Mouse (Mus musculus): ENCODE measurements around the gene Nfib. TPM values are rescaled to one million over a fixed set of nuclear protein-coding genes. Genes with fewer than 3 reads are reported as not detected.

Gene Nfib
- polyA plus RNA-seq, 1 experiment from 2014 or later, result 86.8 TPM

DNA sequence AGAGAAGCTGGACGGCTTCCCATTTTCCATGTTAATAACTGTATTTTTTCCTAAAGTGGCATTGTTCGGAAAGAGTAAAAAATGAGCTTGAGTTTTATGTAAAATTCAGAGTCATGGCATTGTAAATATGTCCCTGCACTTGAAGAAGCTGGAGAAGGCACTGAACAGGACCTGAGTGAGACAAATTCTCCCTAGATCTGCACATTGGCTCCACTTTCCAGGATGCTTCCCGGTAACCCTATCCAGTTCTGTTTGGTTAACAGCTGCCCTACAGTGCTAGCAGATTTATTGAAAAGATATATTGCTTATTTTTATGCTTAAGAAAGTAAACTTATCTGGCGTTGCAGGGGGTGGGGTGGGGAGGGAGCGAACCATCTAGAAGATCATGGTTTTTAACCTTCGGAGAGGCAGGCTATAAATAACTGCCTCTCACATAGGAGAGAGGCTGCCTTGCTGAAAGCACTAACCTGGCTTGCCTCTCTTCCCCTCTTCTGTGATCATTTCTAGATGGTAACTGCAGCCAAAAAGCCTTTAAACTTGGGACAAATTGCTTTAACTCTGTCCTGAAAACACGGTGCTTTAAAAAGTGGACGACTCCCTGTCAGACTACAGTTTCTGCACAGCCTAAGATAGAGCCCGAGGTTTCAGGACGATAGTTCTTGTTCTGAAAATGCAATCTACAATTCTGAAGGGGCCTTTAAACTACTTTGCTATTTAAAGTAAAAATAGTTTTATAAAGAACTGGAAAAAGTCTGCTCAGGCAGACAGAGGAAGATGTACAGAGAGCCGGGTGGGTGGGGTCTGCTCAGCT is 394.4 kb downstream of the Nfib start:
- Histone ChIP-seq H3K4me3 (no peak overlapping the region), H3K9me3 (no peaks in the 10 kb centered on the region), H3K9ac (no peak overlapping the region), H3K36me3 (peaks cover 28% of the 10 kb centered on the region), H3K4me2 (replicated peaks) (no peak overlapping the region), H3K27ac (peak overlapping the region; percentile 64; the same call in 1 of the 2 replicates), H3K27me3 (no peaks in the 10 kb centered on the region), H3K4me1 (peaks cover 18% of the 10 kb centered on the region)
- ATAC-seq (ENCODE audit: insufficient number of reproducible peaks, insufficient read depth, low FRiP score, low TSS enrichment), result no peak
- 61% methylated on average over 11 of the region's 11 CpGs for WGBS

DNA sequence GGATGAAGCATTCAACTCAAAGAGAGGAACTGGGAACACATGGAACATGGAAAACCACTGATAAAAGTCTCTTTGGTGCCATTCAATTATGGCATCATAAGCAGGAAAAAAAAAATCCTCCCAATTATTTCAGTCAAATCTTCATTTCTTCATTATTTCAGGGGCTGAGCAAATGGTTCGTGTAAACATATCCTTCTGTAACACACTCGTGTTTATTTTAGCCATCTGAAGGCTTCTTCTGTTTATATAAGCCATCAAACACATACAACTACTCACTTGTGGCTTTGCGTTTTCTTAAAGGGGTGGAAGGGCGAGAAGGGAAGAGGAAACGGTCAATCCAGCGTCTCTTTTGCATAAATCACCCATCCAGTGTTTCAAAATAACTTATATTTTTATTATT is 399.5 kb downstream of the Nfib start:
- Histone ChIP-seq H3K4me3 (no peak overlapping the region), H3K27ac (peak overlapping the region; percentile 94), H3K36me3 (peaks cover 18% of the 10 kb centered on the region), H3K4me1 (peaks cover 44% of the 10 kb centered on the region), H3K4me2 (replicated peaks) (no peak overlapping the region), H3K9me3 (no peaks in the 10 kb centered on the region), H3K9ac (no peak overlapping the region), H3K27me3 (no peaks in the 10 kb centered on the region)
- no peak for ATAC-seq (ENCODE audit: insufficient number of reproducible peaks, insufficient read depth, low FRiP score, low TSS enrichment)
- 27% methylated on average over 6 of the region's 6 CpGs for WGBS

DNA sequence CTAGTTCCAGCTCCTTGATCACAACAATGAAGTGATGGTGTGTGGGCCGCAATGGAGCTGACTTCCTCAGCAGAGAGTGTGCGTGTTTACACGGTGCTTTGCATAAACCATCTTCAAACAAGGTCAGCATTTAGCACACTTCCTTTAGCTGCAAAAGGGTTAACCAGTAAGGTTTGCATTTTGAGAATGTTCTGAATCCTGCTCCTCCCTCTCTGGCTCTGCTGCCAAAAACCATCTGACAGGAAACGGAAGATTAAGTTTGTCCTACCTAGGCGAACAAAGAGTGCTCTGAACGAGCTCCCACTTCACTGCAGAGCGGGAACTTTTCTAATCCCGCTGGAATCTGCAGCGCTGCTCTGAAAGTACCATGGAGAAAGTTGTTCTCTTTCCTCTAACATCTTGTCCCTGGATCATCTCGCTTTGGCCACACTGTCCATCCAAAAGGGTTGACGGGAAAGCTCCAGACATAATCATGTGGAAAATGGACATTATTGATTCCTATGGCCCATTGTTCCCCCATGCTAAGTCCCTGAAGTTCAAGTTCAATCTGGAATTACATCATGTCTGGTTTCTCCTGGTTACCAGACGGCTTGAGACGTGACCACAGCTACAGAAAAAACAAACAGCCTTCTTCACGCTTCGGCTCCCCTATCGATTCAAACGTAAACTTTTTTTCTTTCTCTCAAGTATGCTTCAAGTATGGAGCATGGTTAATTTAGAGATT is 401.2 kb downstream of the Nfib start:
- Histone ChIP-seq H3K9ac (no peak overlapping the region), H3K9me3 (no peaks in the 10 kb centered on the region), H3K4me2 (replicated peaks) (peak overlapping the region; percentile 32), H3K4me1 (peaks cover 50% of the 10 kb centered on the region), H3K27ac (peak overlapping the region; percentile 94), H3K27me3 (no peaks in the 10 kb centered on the region), H3K4me3 (no peak overlapping the region), H3K36me3 (peaks cover 18% of the 10 kb centered on the region)
- WGBS, result 5% methylated on average over 17 of the region's 17 CpGs
- peak; percentile 72; the same call in 1 of the 2 replicates for ATAC-seq (ENCODE audit: insufficient number of reproducible peaks, insufficient read depth, low FRiP score, low TSS enrichment)

DNA sequence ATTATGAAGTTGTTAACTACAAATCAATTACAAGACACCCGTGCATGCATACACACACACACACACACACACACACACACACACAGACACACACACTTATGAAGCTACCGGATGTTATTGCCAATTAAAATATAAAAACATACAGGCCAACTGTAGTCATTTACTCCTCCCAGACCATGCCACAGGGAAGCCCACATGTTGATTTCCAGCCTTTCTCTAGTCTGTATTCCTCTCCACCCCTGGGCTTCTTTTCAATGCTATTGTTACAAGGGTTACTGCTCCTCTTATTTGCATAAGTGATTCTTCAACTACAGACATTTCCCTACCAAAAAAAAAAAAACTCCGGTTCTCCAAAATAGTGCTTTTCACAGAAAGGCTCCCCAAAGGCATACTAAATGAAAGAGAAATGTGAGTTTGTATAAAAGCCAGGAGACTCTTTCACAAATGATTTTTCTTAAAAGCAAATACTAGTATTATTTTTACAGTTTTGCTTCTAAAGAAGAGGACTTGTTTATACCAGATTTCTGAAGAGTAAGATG is 402.1 kb downstream of the Nfib start:
- Histone ChIP-seq H3K4me3 (no peak overlapping the region), H3K9ac (no peak overlapping the region), H3K4me2 (replicated peaks) (no peak overlapping the region), H3K27ac (peak overlapping the region; percentile 94), H3K4me1 (peaks cover 50% of the 10 kb centered on the region), H3K36me3 (peaks cover 13% of the 10 kb centered on the region), H3K9me3 (no peaks in the 10 kb centered on the region), H3K27me3 (no peaks in the 10 kb centered on the region)
- 64% methylated on average over 3 of the region's 3 CpGs for WGBS
- ATAC-seq (ENCODE audit: insufficient number of reproducible peaks, insufficient read depth, low FRiP score, low TSS enrichment), result no peak

DNA sequence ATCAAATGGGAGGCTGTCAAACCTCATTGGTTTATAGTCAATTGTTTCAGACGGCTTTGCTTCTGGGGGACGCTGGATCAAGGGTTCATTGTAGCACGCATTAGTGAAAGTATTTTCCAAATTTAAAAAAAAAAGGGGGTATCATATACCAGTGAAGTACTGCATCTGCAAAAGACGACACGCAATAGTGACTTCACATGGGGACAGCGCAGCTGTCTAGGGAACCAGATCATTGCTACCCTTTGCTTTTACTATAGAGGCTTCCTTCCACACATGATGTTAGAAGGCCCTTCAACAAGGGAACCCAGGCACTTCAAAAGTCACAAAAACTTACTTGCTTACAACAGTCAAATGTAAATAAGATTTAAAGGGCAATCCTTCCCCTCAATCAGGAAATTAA is 402.6 kb downstream of the Nfib start:
- Histone ChIP-seq H3K9ac (no peak overlapping the region), H3K36me3 (peaks cover 8% of the 10 kb centered on the region), H3K9me3 (no peaks in the 10 kb centered on the region), H3K27me3 (no peaks in the 10 kb centered on the region), H3K27ac (peak overlapping the region; percentile 94), H3K4me2 (replicated peaks) (no peak overlapping the region), H3K4me1 (peaks cover 50% of the 10 kb centered on the region), H3K4me3 (no peak overlapping the region)
- WGBS, result 61% methylated on average over 6 of the region's 6 CpGs
- no peak for ATAC-seq (ENCODE audit: insufficient number of reproducible peaks, insufficient read depth, low FRiP score, low TSS enrichment)

DNA sequence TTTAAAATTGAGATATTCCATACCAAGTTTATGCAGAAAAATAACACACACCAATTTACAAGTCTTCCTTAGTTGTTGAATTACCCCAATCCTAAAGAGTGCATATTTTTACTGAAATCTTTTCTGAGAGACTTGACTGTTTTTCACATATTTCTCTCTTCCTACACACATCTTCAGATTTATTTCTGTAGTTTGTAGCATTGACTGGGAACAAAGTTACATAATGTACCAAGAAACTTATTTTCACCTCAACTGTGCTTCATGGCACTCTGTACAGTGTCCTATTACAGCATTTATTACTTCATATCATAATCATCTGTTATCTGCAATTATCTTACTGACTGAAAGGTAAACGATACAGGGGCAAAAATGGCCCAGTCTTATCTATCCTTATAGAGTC is 406.9 kb downstream of the Nfib start:
- no peaks in the 10 kb centered on the region for H3K27me3 ChIP-seq
- no peaks in the 10 kb centered on the region for H3K9me3 ChIP-seq
- H3K4me2 ChIP-seq (replicated peaks), result no peak overlapping the region
- 84% methylated on average over 1 of the region's 1 CpGs for WGBS
- H3K4me3 ChIP-seq, result no peak overlapping the region
- H3K9ac ChIP-seq, result no peak overlapping the region
- H3K27ac ChIP-seq, result no peak overlapping the region
- no peak for ATAC-seq (ENCODE audit: insufficient number of reproducible peaks, insufficient read depth, low FRiP score, low TSS enrichment)
- H3K36me3 ChIP-seq, result peaks cover 8% of the 10 kb centered on the region; the same call in 1 of the 2 replicates
- peaks cover 15% of the 10 kb centered on the region for H3K4me1 ChIP-seq

DNA sequence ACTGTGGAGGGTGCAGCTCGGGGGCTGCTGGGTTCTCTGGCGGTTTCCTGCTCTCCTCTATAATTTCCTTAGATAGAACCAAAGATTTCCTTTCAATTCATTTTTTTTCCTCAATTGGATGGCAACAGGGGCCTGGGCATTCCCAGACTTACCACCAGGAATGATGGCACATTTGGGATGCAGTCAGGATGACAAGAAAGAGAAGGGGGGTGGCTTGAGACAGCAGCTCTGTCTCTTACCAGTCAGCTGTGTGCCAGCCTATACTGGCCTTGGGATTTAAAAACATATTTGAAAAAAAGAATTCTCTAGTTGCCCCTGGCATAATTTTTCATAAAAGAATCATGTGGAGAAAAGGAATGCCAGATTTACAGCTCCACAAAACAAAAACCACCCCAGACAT is 408.0 kb downstream of the Nfib start:
- Histone ChIP-seq H3K27me3 (no peaks in the 10 kb centered on the region), H3K4me2 (replicated peaks) (no peak overlapping the region), H3K9me3 (no peaks in the 10 kb centered on the region), H3K27ac (no peak overlapping the region), H3K4me1 (0 out of 2 replicates have a peak, but pooled peaks cover 9% of the 10 kb centered on the region), H3K9ac (no peak overlapping the region), H3K4me3 (no peak overlapping the region), H3K36me3 (peaks cover 8% of the 10 kb centered on the region; the same call in 1 of the 2 replicates)
- 73% methylated on average over 2 of the region's 2 CpGs for WGBS
- ATAC-seq (ENCODE audit: insufficient number of reproducible peaks, insufficient read depth, low FRiP score, low TSS enrichment), result no peak

DNA sequence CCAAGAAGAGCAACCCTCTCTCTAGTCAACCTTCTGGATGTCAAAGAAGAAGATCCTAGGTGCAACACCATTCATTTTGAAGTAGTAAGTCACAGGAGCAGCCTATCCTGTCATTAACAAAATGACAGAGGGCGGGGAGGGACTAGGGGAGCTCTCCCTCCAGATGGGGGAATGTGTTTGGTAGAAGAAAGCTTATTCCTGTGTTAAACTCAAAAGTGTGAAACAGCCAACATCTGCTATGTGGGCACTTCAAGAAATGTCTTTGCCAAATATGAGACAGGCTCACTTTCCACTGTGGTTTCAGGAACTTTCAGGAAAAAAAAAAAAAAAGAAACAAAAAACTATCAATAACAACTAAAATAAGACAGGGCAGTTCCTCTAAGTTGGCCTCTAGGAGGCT is 411.5 kb downstream of the Nfib start:
- ATAC-seq (ENCODE audit: insufficient number of reproducible peaks, insufficient read depth, low FRiP score, low TSS enrichment), result no peak
- Histone ChIP-seq H3K27me3 (no peaks in the 10 kb centered on the region), H3K9me3 (no peaks in the 10 kb centered on the region), H3K9ac (no peak overlapping the region), H3K4me3 (no peak overlapping the region), H3K27ac (no peak overlapping the region), H3K4me1 (peaks cover 19% of the 10 kb centered on the region; the same call in 1 of the 2 replicates), H3K4me2 (replicated peaks) (no peak overlapping the region), H3K36me3 (peaks cover 8% of the 10 kb centered on the region; the same call in 1 of the 2 replicates)
- 68% methylated on average over 1 of the region's 1 CpGs for WGBS

DNA sequence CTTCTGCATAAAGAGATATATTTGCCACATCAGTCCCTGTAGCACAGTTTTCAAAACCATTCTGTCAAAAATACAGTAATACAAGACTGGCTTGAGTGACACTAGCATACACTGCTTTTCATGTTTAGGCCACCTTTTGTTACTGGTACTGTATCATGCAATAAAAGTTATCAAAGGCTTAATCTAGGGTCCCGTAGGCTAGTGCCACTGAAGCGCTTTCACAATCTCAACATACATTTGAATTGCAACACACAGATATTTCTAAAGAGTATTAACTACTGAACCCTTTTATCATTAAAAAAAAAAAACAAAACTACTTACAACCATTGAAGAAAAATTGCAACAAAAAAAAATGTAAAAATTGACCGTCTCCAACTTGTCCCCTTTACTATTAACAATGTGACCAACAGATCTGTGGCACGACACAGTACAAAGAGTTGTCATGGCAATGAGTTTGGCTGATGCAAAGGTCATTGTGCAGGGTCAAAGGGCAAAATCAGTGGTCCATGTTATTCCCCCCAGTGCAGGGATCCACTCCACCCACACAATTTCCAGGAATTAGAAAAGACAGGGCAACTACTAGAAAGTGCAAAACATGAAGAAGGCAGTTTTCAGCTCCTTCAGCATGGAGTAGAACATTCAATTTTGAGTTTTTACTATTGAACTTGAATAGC is 414.2 kb downstream of the Nfib start:
- 53% methylated on average over 4 of the region's 4 CpGs for WGBS

DNA sequence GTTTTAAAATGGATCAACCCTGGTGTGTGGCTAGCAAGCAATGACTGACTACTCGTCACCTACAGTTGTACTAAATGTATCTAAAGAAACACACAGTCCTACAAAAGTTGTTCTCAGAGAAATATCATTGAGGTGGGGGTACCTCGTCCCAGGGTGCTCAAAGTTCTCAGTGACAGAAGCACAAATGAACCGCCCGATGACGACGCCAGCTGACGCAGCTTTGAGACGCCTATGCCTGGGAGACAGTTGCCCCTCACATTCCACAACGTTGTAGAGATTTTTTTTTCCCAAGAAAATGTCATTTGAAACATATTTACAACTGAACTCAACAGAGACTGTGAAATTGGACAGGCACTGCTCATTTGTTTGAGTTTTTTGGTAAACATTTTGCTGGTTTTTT is 414.9 kb downstream of the Nfib start:
- Histone ChIP-seq H3K4me1 (peaks cover 19% of the 10 kb centered on the region; the same call in 1 of the 2 replicates), H3K36me3 (peaks cover 10% of the 10 kb centered on the region; the same call in 1 of the 2 replicates), H3K9ac (no peak overlapping the region), H3K27ac (peak overlapping the region; percentile 41; the same call in 1 of the 2 replicates), H3K4me3 (no peak overlapping the region), H3K27me3 (no peaks in the 10 kb centered on the region), H3K9me3 (no peaks in the 10 kb centered on the region), H3K4me2 (replicated peaks) (no peak overlapping the region)
- 62% methylated on average over 9 of the region's 9 CpGs for WGBS
- no peak for ATAC-seq (ENCODE audit: insufficient number of reproducible peaks, insufficient read depth, low FRiP score, low TSS enrichment)

More for the DNA sequence above, 414.2 kb downstream of the Nfib start:
- Histone ChIP-seq H3K4me2 (replicated peaks) (no peak overlapping the region), H3K4me1 (peaks cover 19% of the 10 kb centered on the region; the same call in 1 of the 2 replicates), H3K9ac (no peak overlapping the region), H3K27me3 (no peaks in the 10 kb centered on the region), H3K4me3 (no peak overlapping the region), H3K27ac (no peak overlapping the region), H3K36me3 (peaks cover 9% of the 10 kb centered on the region; the same call in 1 of the 2 replicates), H3K9me3 (no peaks in the 10 kb centered on the region)
- ATAC-seq (ENCODE audit: insufficient number of reproducible peaks, insufficient read depth, low FRiP score, low TSS enrichment), result no peak

DNA sequence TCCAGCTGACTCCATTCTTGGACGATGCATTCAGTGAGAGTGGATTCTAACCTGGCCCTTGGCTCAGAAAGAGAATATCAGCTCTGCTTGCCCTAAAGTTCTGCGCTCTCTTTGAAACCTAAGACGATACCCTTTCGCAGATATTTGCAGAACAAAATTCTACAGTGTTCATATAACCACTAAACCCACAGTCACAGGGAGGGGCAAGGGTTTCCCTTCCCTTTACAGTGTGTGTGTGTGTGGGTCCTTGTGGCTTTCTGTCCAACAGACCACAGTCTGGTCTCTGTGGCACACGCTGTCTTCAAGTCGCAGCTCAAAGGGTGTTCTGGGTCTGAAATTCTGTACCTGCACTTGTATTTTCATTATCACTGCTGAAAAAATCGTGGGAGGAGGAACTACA is 416.0 kb downstream of the Nfib start:
- no peak overlapping the region for H3K9ac ChIP-seq
- no peaks in the 10 kb centered on the region for H3K9me3 ChIP-seq
- peak overlapping the region; percentile 41 for H3K27ac ChIP-seq
- H3K4me2 ChIP-seq (replicated peaks), result no peak overlapping the region
- peaks cover 7% of the 10 kb centered on the region; the same call in 1 of the 2 replicates for H3K36me3 ChIP-seq
- no peak for ATAC-seq (ENCODE audit: insufficient number of reproducible peaks, insufficient read depth, low FRiP score, low TSS enrichment)
- peaks cover 19% of the 10 kb centered on the region; the same call in 1 of the 2 replicates for H3K4me1 ChIP-seq
- H3K27me3 ChIP-seq, result no peaks in the 10 kb centered on the region
- no peak overlapping the region for H3K4me3 ChIP-seq
- 42% methylated on average over 7 of the region's 7 CpGs for WGBS

All from embryonic facial prominence, embryonic 12.5 days (tissue).